Mouse (Mus musculus) cerebellum, postnatal 10 days (tissue): ENCODE data around the gene Itgb1.
A peak's percentile ranks its signal among the peaks of the same experiment; 100 is the strongest.

Source experiments
- DNase-seq, 2 experiments: peaks; one replicate each; pipeline ENCODE4 v3.0.0; 2021; ENCODE audit warnings: mixed read lengths in 2 of 2

Gene Itgb1

GRCm38 (mm10) chr8:128685507-128686428 lies at the start of gene Itgb1:
Itgb1 (plus strand) TSS chr8:128685654.
- peak; percentile 99 for DNase-seq

GRCm38 (mm10) chr8:128643104-128643503 lies 42.4 kb upstream of the Itgb1 start:
- DNase-seq, result no peak

- no peak for DNase-seq
Measured at GRCm38 (mm10) chr8:128645452-128645851, 40.0 kb upstream of the Itgb1 start.

- DNase-seq, result no peak
Measured at GRCm38 (mm10) chr8:128646456-128646855, 39.0 kb upstream of the Itgb1 start.

GRCm38 (mm10) chr8:128648071-128648470 lies 37.4 kb upstream of the Itgb1 start:
- DNase-seq, result no peak

GRCm38 (mm10) chr8:128650331-128650855 lies 35.1 kb upstream of the Itgb1 start:
- DNase-seq, result no peak

GRCm38 (mm10) chr8:128652399-128653109 lies 32.9 kb upstream of the Itgb1 start:
- peak; percentile 69 to 74 for DNase-seq

GRCm38 (mm10) chr8:128653642-128654364 lies 31.7 kb upstream of the Itgb1 start:
- peak in 1 of 2 experiments; percentile 5 for DNase-seq

GRCm38 (mm10) chr8:128654365-128655099 lies 30.9 kb upstream of the Itgb1 start:
- DNase-seq, result peak; percentile 67 to 72

- no peak for DNase-seq
Measured at GRCm38 (mm10) chr8:128662144-128662543, 23.3 kb upstream of the Itgb1 start.

GRCm38 (mm10) chr8:128662696-128663095 lies 22.8 kb upstream of the Itgb1 start:
- DNase-seq, result no peak

- no peak for DNase-seq
Measured at GRCm38 (mm10) chr8:128663106-128663505, 22.3 kb upstream of the Itgb1 start.

GRCm38 (mm10) chr8:128666576-128667263 lies 18.7 kb upstream of the Itgb1 start:
- no peak for DNase-seq

GRCm38 (mm10) chr8:128671813-128672212 lies 13.6 kb upstream of the Itgb1 start:
- DNase-seq, result no peak

GRCm38 (mm10) chr8:128672441-128672840 lies 13.0 kb upstream of the Itgb1 start:
- DNase-seq, result no peak

- DNase-seq, result no peak
Measured at GRCm38 (mm10) chr8:128672950-128673349, 12.5 kb upstream of the Itgb1 start.

GRCm38 (mm10) chr8:128675848-128676629 lies 9.4 kb upstream of the Itgb1 start:
- no peak for DNase-seq

GRCm38 (mm10) chr8:128679909-128680308 lies 5.5 kb upstream of the Itgb1 start:
- no peak for DNase-seq

- DNase-seq, result no peak
Measured at GRCm38 (mm10) chr8:128680548-128681325, 4.7 kb upstream of the Itgb1 start.

GRCm38 (mm10) chr8:128681970-128682369 lies 3.5 kb upstream of the Itgb1 start:
- DNase-seq, result no peak
